Mouse (Mus musculus): Measurements from ENCODE around the gene Aldh9a1. TPM values are rescaled to one million over a fixed set of nuclear protein-coding genes. Genes with fewer than 3 reads are reported as not detected.
A peak's percentile ranks its signal among the peaks of the same experiment; 100 is the strongest.

Gene Aldh9a1
- polyA plus RNA-seq, 1 experiment from 2014 or later, result 38.3 TPM

DNA sequence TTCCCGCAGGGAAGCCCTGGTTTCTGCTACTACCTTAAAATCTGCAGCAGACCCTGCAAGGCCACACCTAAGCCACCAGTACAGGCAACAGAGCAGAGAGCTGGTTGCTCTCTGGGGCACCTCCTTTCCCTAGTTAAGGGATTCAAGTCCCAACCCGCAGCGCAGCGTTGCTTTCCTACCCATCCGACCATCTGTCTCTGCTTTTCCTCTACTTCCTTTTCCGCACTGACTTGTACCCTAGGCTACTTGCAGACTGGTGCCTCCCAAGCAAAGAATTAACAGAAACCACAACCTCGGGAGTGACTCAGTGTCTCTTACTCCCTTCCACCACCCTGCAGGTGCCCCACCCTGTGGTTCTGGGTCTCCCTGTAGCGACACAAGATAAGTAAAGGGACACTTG, 42.9 kb downstream of the Aldh9a1 start:
- H3K4me3 ChIP-seq (ENCODE audit: low read depth, low read length), result peak overlapping the region; percentile 65
- H3K4me1 ChIP-seq (replicated peaks; ENCODE audit: control insufficient read depth, insufficient read depth, low read length), result peaks cover 4% of the 10 kb centered on the region; the same call in 1 of the 2 replicates
- no peaks in the 10 kb centered on the region for H3K9me3 ChIP-seq (ENCODE audit: control insufficient read depth, low read length)
- no peaks in the 10 kb centered on the region for H3K36me3 ChIP-seq (ENCODE audit: control insufficient read depth, insufficient read depth, low read length)
- H3K9ac ChIP-seq (ENCODE audit: low read length), result peak overlapping the region; percentile 20
- peak overlapping the region; percentile 79; the same call in 1 of the 2 replicates for H3K4me2 ChIP-seq (ENCODE audit: low read depth, low read length, severe bottlenecking)
- ATAC-seq (replicated peaks; ENCODE audit: low FRiP score) (no peak), DNase-seq (ENCODE audit: low spot score) (no peak)
- no peak overlapping the region for H3K27ac ChIP-seq (ENCODE audit: low read depth, low read length)
- H3K27me3 ChIP-seq (ENCODE audit: control insufficient read depth, insufficient read depth, low read length), result peaks cover 7% of the 10 kb centered on the region; the same call in 1 of the 2 replicates
- 11% methylated on average over 8 of the region's 8 CpGs for WGBS

DNA sequence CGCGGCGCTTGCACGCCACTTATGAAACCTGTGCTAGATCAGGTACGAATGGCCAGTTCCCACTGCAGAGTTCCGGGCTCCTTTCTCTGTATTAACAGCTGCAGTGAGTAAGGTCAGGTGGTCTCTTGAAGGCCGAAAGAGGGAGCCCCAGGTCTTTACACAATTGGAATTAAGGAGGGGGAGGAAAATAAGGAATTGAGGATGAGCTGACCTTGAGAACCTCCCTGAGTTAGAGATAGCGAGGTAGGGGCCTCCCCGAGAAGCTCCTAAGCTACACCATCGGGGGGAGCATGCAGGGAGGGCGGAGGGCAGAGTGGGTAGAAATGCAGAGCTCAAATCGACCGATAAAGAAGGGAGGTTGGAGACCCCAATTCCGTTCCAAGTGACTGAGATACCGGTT, 43.5 kb downstream of the Aldh9a1 start:
- H3K4me1 ChIP-seq (replicated peaks; ENCODE audit: control insufficient read depth, insufficient read depth, low read length), result peaks cover 4% of the 10 kb centered on the region; the same call in 1 of the 2 replicates
- no peak overlapping the region for H3K27ac ChIP-seq (ENCODE audit: low read depth, low read length)
- WGBS, result 2% methylated on average over 15 of the region's 15 CpGs
- peak overlapping the region; percentile 79 for H3K4me2 ChIP-seq (ENCODE audit: low read depth, low read length, severe bottlenecking)
- H3K36me3 ChIP-seq (ENCODE audit: control insufficient read depth, insufficient read depth, low read length), result no peaks in the 10 kb centered on the region
- H3K9ac ChIP-seq (ENCODE audit: low read length), result peak overlapping the region; percentile 85
- ATAC-seq (replicated peaks; ENCODE audit: low FRiP score), result peak; percentile 34
- no peak for DNase-seq (ENCODE audit: low spot score)
- H3K9me3 ChIP-seq (ENCODE audit: control insufficient read depth, low read length), result no peaks in the 10 kb centered on the region
- peaks cover 7% of the 10 kb centered on the region; the same call in 1 of the 2 replicates for H3K27me3 ChIP-seq (ENCODE audit: control insufficient read depth, insufficient read depth, low read length)
- peak overlapping the region; percentile 65 for H3K4me3 ChIP-seq (ENCODE audit: low read depth, low read length)

DNA sequence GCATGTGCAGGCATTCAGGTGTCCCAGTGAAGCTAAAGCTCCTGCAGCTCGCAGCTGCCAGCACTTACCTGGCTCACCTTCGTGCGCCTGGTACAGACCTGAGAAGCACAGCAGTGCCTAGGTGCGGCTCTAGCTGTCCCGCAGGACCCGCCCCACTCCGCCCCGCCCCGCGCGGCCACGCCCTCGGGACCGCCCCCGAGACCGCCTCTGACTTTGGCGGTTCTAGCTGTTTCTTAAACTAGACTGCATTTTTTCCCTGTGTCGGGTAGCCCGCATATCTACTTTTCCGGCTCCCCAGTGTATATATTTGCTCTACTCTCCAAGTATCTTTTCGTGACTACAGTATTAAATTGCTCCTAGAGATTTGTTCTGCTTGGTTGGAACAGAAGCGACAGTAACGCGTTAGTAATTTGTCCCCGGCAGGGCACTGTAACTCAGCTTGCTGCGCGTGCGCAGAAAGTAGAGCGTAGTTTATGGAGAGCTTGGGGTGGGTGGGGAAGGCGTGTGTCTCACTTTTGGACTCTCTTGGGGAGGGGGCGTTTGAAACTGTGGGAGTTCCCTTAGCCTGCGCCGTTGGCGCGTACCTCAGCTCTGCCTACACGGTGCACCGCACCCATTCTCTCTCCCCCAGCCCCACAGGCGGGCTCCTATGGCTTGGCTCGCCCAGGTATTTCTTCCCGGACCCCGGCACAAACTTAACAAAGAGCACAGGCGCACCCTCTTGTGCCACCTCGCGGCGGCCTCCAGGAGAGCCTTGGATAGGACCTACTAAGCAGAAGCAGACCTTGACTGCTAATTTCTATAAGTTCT, 44.1 kb downstream of the Aldh9a1 start, which contains the start of gene Mgst3:
Gene Mgst3, minus strand, starts transcription at position 159 of the 810 bp plus-strand sequence.
- Histone ChIP-seq H3K4me1 (replicated peaks; ENCODE audit: control insufficient read depth, insufficient read depth, low read length) (peaks cover 4% of the 10 kb centered on the region; the same call in 1 of the 2 replicates), H3K36me3 (ENCODE audit: control insufficient read depth, insufficient read depth, low read length) (no peaks in the 10 kb centered on the region), H3K27me3 (ENCODE audit: control insufficient read depth, insufficient read depth, low read length) (peaks cover 7% of the 10 kb centered on the region; the same call in 1 of the 2 replicates), H3K4me2 (ENCODE audit: low read depth, low read length, severe bottlenecking) (peak within 1 kb of the TSS; percentile 79), H3K9ac (ENCODE audit: low read length) (peak within 1 kb of the TSS; percentile 85), H3K9me3 (ENCODE audit: control insufficient read depth, low read length) (no peaks in the 10 kb centered on the region), H3K27ac (ENCODE audit: low read depth, low read length) (peak within 1 kb of the TSS; percentile 60; the same call in 1 of the 2 replicates), H3K4me3 (ENCODE audit: low read depth, low read length) (peak within 1 kb of the TSS; percentile 65)
- WGBS, result under 1% methylated on average over 45 of the region's 45 CpGs
- ATAC-seq (replicated peaks; ENCODE audit: low FRiP score) (peak; percentile 94), DNase-seq (ENCODE audit: low spot score) (peak; percentile 95)

DNA sequence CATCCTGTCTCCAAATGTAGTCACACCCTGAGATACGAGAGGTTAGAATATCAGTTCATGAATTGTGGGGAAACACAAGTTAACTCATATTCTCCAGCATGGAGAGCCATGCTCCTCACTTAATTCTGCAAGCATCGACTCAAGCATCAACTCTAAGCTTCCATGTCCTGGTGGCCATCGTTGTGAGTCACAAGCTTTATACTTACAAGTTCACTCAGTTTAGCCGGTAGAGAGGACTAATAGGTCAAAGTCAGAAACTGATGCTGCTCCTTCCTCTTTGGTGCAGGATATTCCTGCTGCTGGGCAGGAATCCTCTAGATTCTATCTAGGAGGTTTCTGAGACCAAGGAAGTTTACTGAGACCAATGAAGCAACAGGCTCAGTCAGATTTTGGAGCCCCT, 55.4 kb downstream of the Aldh9a1 start:
- WGBS, result 85% methylated on average over 4 of the region's 4 CpGs
- Histone ChIP-seq H3K27me3 (ENCODE audit: control insufficient read depth, insufficient read depth, low read length) (no peaks in the 10 kb centered on the region), H3K4me1 (replicated peaks; ENCODE audit: control insufficient read depth, insufficient read depth, low read length) (no peaks in the 10 kb centered on the region), H3K9ac (ENCODE audit: low read length) (no peak overlapping the region), H3K4me2 (ENCODE audit: low read depth, low read length, severe bottlenecking) (no peak overlapping the region), H3K27ac (ENCODE audit: low read depth, low read length) (no peak overlapping the region), H3K36me3 (ENCODE audit: control insufficient read depth, insufficient read depth, low read length) (no peaks in the 10 kb centered on the region), H3K9me3 (ENCODE audit: control insufficient read depth, low read length) (no peaks in the 10 kb centered on the region), H3K4me3 (ENCODE audit: low read depth, low read length) (no peak overlapping the region)
- DNase-seq (ENCODE audit: low spot score), result no peak
- no peak for ATAC-seq (replicated peaks; ENCODE audit: low FRiP score)

DNA sequence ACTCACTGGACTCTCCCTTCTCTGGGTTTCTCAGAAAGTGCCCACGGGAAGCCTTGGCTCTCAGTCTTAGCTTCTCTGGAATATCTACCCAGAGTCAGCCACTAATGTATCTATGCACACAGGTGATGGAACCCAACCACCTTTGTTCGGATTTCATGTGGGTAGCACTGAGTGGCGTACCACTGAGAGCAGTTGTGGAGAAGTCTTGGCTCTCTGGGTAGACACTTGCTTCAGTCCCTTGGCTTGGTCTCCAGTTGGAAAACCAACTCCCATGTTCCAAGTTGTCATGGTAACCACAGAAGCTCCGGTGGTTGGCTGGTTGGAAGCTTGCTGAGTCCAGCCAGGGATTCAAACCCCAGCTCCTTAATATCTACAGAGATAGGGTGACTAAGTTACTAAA, 59.8 kb downstream of the Aldh9a1 start:
- Histone ChIP-seq H3K4me2 (ENCODE audit: low read depth, low read length, severe bottlenecking) (no peak overlapping the region), H3K9me3 (ENCODE audit: control insufficient read depth, low read length) (no peaks in the 10 kb centered on the region), H3K27ac (ENCODE audit: low read depth, low read length) (no peak overlapping the region), H3K36me3 (ENCODE audit: control insufficient read depth, insufficient read depth, low read length) (no peaks in the 10 kb centered on the region), H3K4me3 (ENCODE audit: low read depth, low read length) (no peak overlapping the region), H3K4me1 (replicated peaks; ENCODE audit: control insufficient read depth, insufficient read depth, low read length) (no peaks in the 10 kb centered on the region), H3K27me3 (ENCODE audit: control insufficient read depth, insufficient read depth, low read length) (no peaks in the 10 kb centered on the region), H3K9ac (ENCODE audit: low read length) (no peak overlapping the region)
- no peak for DNase-seq (ENCODE audit: low spot score)
- ATAC-seq (replicated peaks; ENCODE audit: low FRiP score), result no peak
- 81% methylated on average over 4 of the region's 4 CpGs for WGBS

DNA sequence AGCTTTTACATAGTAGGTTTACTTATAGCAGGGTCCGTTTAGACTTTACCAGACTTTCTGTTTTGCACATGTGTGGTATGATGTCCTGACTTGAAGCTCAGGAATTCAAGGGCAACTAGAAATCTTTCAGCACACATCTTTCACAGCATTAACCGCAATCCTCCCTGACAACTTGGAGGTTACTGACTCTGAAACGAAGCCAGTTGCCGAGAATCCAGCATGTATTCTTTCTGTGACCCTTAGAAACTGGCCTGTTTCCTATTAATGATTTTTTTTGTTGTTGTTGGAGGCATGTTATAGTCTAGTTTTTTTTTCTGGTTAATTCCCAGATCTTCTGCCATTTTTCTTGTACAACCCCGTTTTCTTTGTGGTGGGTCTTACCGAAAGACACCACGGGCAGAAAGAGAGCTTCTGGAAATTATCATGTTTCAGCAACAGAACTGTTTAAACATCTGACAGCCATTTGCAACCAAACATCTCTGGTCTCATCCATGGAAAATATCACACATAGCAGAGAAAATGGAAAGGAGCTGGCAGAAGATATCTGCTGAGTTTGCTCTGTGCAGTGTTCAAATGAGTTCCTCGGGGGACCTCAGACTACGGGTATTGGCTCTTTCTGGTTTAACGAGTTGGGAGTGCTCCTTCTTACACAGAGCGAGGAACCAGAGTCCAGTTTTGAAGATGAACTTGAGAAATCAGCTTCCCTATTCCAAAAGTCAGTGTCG, 62.4 kb downstream of the Aldh9a1 start:
- Histone ChIP-seq H3K36me3 (ENCODE audit: control insufficient read depth, insufficient read depth, low read length) (no peaks in the 10 kb centered on the region), H3K27ac (ENCODE audit: low read depth, low read length) (no peak overlapping the region), H3K27me3 (ENCODE audit: control insufficient read depth, insufficient read depth, low read length) (no peaks in the 10 kb centered on the region), H3K9me3 (ENCODE audit: control insufficient read depth, low read length) (no peaks in the 10 kb centered on the region), H3K4me2 (ENCODE audit: low read depth, low read length, severe bottlenecking) (no peak overlapping the region), H3K4me3 (ENCODE audit: low read depth, low read length) (no peak overlapping the region), H3K4me1 (replicated peaks; ENCODE audit: control insufficient read depth, insufficient read depth, low read length) (no peaks in the 10 kb centered on the region), H3K9ac (ENCODE audit: low read length) (no peak overlapping the region)
- ATAC-seq (replicated peaks; ENCODE audit: low FRiP score) (no peak), DNase-seq (ENCODE audit: low spot score) (no peak)
- 78% methylated on average over 12 of the region's 12 CpGs for WGBS

DNA sequence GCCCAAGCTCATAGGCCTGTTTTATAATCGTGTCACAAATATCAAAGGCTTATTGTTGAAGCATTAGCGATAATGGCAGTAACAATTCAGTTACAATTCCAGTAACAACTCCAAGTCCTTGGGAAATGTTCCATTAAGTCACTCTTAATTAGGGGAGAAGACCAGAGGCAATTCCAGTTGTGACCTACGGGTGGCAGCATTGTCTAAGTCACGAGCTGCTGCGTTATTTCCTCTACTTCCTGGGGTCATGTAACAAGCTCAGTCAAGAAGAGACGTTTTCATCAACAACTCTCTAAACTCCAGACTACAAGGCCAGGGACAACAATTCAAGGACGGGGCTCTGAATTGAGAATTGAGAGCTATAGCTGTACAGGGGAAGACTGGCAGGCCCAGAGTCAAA, 65.1 kb downstream of the Aldh9a1 start:
- Histone ChIP-seq H3K9me3 (ENCODE audit: control insufficient read depth, low read length) (no peaks in the 10 kb centered on the region), H3K4me2 (ENCODE audit: low read depth, low read length, severe bottlenecking) (no peak overlapping the region), H3K4me1 (replicated peaks; ENCODE audit: control insufficient read depth, insufficient read depth, low read length) (no peaks in the 10 kb centered on the region), H3K36me3 (ENCODE audit: control insufficient read depth, insufficient read depth, low read length) (no peaks in the 10 kb centered on the region), H3K9ac (ENCODE audit: low read length) (no peak overlapping the region), H3K4me3 (ENCODE audit: low read depth, low read length) (no peak overlapping the region), H3K27ac (ENCODE audit: low read depth, low read length) (no peak overlapping the region), H3K27me3 (ENCODE audit: control insufficient read depth, insufficient read depth, low read length) (no peaks in the 10 kb centered on the region)
- 4% methylated on average over 7 of the region's 7 CpGs for WGBS
- DNase-seq (ENCODE audit: low spot score) (peak; percentile 84), ATAC-seq (replicated peaks; ENCODE audit: low FRiP score) (no peak)
